Mouse (Mus musculus) kidney, postnatal 10 days (tissue): ENCODE results near the gene Igsf21.
A peak's percentile ranks its signal among the peaks of the same experiment; 100 is the strongest.

ENCODE experiments used
- DNase-seq: peaks from one replicate; pipeline ENCODE4 v3.0.0; 2021; ENCODE audit warnings: mixed read lengths

Gene Igsf21

GRCm38 (mm10) chr4:140038586-140039411, 207.8 kb downstream of the Igsf21 start:
- DNase-seq = no peak

DNA sequence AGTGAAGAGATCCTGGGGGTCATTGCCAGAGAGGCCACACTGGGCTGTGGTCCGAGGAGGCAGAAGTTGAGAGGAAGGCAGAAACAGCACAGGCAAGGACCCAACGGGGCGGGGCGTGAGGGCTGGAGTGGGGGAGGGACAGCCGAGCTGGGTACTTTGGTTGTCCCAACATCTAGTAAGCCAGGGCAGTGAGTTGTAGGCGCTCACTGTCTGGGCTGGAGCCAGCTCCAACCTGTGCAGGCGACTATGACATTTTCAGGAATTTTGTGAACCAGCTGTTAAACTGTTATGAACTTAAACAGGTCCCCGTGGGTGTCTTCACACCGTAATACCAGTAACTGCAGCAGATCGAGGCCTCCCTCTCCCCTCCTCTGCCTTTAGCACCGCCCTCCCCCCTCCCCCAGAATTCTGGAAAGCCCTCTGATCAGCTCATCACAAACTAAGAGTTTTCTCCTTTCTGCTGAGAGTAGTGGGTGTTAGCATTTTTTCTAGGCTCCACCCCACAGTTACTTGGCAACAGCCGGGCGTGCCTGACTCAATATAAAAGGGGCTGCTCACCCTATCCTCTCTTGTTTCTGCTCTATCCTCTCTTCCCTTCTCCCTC, 208.7 kb downstream of the Igsf21 start:
- DNase-seq = peak; percentile 50

GRCm38 (mm10) chr4:140035232-140035631, 211.4 kb downstream of the Igsf21 start:
- DNase-seq = no peak

- DNase-seq = peak; percentile 61
Measured at GRCm38 (mm10) chr4:140033394-140033793, 213.2 kb downstream of the Igsf21 start.

DNA sequence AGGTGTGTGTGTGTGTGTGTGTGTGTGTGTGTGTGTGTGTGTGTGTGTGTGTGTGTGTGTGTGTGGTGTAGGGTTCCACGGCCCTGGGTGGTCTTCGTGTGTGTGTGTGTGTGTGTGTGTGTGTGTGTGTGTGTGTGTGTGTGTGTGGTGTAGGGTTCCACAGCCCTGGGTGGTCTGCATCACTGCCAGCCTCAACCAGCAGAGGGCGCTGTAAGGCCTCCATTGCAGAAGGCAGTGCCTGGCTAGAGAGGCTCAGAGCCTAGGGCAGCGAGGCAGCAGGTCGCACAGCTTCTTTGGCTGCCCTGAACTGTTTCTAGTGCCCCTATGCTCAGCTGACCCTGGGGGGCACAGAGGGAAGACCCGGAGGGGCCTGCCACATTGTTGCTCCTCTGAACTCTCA, 216.2 kb downstream of the Igsf21 start:
- peak; percentile 39 for DNase-seq

- no peak for DNase-seq
Measured at GRCm38 (mm10) chr4:140030040-140030386, 216.6 kb downstream of the Igsf21 start.

GRCm38 (mm10) chr4:140029324-140030039, 217.1 kb downstream of the Igsf21 start:
- DNase-seq = no peak

DNA sequence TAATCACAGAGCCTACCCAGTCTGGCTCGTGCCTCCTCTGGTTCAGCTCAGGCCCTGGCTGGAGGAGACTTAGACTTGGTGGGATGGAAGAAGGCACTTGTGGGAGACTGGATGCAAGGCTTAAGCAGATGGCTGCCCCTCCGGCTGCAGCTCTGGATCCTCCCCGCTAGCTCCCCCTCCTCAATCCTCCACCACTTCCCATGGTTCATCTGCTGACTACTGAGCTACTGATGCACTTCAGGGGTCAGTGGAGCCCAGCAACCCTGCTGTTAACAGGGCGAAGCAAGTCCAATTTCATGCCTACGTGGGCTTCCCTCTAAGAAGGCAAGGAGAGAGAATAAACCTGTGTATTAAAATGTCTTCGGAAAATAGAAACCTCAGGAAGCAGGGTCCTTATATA, 222.8 kb downstream of the Igsf21 start:
- DNase-seq = no peak

- DNase-seq = no peak
Measured at GRCm38 (mm10) chr4:140015916-140016315, 230.7 kb downstream of the Igsf21 start.

DNA sequence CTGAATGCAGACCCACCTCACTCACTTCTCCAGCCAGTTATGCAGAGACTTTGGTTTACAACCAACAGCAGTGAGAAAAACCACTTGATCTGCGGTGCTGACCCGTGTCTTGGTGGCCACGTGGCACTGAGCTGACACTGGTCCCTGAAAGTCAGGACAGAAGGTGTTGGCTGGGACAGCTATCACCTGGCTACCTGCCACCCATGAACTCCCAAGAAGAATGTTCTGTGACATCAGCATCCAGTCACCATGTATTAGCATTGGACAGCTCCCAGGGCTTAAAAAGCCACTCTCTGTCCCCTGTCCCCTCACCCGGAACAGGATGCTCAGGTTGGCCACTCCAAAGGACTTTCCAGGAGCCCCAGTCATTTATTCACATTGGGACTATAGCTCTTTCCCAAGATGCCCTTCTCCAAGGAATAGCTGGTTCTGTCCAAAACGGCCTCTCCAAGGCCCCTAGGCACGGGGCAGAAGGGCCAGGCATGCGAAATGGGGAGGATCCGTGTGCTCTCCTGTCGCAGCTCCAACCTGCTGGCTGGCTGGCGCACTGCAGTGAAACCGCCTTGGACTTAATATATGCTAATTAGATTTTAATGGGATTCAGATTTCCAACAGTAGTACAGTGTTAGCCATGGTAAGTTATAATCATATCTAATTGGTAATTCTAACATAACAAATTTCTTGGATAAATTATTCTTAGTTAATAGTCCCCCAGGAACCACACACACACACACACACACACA, 235.7 kb downstream of the Igsf21 start:
- no peak for DNase-seq

DNA sequence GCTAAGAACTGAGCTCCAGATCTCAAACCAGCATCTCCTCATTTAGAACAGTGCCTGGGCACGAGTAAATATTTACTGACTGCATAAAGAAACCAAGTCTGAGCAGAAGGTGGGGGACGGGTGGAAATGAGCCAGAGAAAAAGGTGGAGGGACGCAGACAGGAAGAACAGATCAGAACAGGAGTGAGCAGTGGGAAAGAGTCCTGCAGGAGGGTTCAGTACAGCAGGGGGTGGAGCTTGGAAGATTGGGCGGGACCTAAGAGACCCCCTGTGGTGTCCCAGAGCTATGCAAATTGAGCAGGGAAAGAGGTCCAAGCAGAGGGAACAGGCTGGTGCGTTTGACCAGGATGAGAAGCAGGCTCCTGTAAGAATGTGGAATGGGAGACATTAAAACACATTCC, 241.7 kb downstream of the Igsf21 start:
- DNase-seq = no peak

- DNase-seq = peak; percentile 23
Measured at GRCm38 (mm10) chr4:140004170-140004569, 242.4 kb downstream of the Igsf21 start.

DNA sequence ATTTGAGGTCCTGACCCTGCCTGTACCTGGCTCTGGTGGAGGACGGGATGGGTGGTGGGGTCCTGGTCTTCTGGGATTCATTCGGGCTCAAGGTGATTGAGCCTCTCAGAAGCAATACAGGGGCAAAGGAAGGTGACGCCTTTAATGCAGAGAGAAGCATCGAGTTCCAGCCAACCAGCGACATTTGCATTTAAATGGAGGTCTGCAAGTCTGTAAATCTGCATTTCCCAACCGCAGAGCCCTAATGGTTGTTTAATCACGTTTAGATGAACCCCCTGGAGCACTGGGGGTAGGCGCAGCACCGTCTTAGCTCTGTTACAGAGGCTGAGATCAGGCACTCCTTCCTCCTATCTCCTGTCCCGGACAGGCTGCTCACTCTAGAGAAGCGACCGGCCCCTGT, 244.5 kb downstream of the Igsf21 start:
- no peak for DNase-seq

DNA sequence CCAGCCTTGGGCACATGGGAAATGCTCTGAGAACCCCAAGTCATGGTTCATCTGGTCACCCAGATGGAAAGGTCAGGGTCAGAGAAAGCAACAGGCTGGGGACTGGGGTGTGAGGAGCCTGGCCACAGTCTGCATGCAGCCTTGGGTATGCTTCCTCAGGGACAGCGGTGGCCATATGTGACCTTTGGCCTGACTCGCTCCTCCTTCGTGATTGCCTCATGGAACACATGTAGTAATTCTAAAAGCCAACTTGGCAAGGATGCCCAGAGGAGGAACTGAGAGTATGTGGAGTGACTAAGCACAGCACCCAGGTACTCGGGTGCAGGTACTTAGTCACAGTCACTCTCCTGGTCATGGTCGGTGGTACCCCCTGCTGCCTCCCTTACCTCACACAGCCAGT, 245.7 kb downstream of the Igsf21 start:
- DNase-seq = no peak

- DNase-seq = no peak
Measured at GRCm38 (mm10) chr4:139999033-139999432, 247.6 kb downstream of the Igsf21 start.

- no peak for DNase-seq
Measured at GRCm38 (mm10) chr4:139995659-139996058, 250.9 kb downstream of the Igsf21 start.

- no peak for DNase-seq
Measured at GRCm38 (mm10) chr4:139993111-139993755, 253.4 kb downstream of the Igsf21 start.

DNA sequence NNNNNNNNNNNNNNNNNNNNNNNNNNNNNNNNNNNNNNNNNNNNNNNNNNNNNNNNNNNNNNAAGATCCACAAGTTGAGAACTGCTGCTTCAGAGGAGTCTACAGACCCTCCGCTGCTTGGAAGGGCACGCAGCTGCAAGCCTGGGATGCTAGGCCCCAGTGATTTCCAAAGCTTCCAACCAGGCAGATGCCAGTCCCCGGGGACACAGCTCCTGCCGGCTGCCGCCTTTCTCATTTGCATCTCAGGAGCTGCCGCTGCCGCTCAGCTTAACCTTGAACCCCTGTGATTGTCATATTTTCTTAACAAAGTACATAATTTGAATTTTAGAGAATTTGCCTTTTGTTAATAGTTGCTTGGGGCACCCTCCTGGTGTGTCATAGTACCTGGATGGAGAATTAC, 259.7 kb downstream of the Igsf21 start:
- no peak for DNase-seq

- peak; percentile 74 for DNase-seq
Measured at GRCm38 (mm10) chr4:139978716-139979115, 267.9 kb downstream of the Igsf21 start.

DNA sequence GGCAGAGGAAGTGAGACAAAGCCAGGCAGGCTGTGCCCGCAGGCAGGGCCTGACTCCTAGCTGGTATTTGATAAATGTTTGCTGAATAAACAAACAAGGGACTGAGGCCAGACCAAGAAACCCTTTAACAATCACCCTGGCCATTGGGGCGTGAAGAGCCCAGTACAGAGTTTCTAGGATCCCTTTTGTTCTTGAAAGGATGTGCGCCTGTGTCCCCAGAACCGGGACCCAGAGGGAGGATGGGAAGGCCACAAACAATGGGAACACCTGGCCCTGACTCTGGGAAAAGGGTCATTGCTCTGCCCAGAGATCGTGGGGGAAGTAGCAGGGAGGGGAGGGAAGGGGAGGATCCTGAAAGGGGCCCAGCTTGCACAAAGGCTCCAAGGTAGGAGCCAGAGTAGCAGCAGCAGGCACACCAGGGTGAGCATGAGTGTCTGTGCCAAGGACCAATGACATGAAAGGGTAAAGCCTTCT, 269.2 kb downstream of the Igsf21 start:
- no peak for DNase-seq
